Mouse (Mus musculus) lung, embryonic 14.5 days (tissue): ENCODE measurements at regions not wholly inside any gene's neighbourhood (a gene's known extent, or its start where the extent isn't known, plus 50 kb on each side); places are given as distances from the start of the nearest gene placed in this dataset.
A peak's percentile ranks its signal among the peaks of the same experiment; 100 is the strongest.

ENCODE experiments used
- ATAC-seq: fragments of 200-750 bp; cut with Nextera tagmentation; 2 replicates; pipeline ENCODE4 v1.8.0; 2017; ENCODE audit warnings: mild to moderate bottlenecking, moderate TSS enrichment, moderate library complexity; ENCODE audit not compliant: insufficient read depth
- DNase-seq: peaks from one replicate; pipeline ENCODE4 v3.0.0-alpha.2; 2015
- H3K27ac ChIP-seq: fragments of 300-500 bp; sonication (generic); 2 replicates; pipeline ENCODE4 v1.5.1; 2014; ENCODE audit warnings: low read depth, mild to moderate bottlenecking, moderate library complexity
- H3K27me3 ChIP-seq: fragments of 300-500 bp; sonication (generic); 2 replicates; pipeline ENCODE4 v1.6.1; 2014; ENCODE audit warnings: low read length, control low read depth; ENCODE audit not compliant: insufficient read depth
- H3K36me3 ChIP-seq: fragments of 300-500 bp; sonication (generic); 2 replicates; pipeline ENCODE4 v1.6.1; 2014; ENCODE audit warnings: control low read depth; ENCODE audit not compliant: insufficient read depth
- H3K4me1 ChIP-seq: fragments of 300-500 bp; sonication (generic); 2 replicates; pipeline ENCODE4 v1.6.1; 2014; ENCODE audit warnings: antibody characterized with exemption, control low read depth; ENCODE audit not compliant: insufficient read depth
- H3K4me2 ChIP-seq: fragments of 300-500 bp; sonication (generic); 2 replicates; pipeline ENCODE4 v1.6.1; 2014; ENCODE audit warnings: mild to moderate bottlenecking
- H3K4me3 ChIP-seq: fragments of 300-500 bp; sonication (generic); 2 replicates; pipeline ENCODE4 v1.5.1; 2014; ENCODE audit warnings: low read depth, low read length
- H3K9ac ChIP-seq: fragments of 300-500 bp; sonication (generic); 2 replicates; pipeline ENCODE4 v1.6.1; 2014
- H3K9me3 ChIP-seq: fragments of 300-500 bp; sonication (generic); 2 replicates; pipeline ENCODE4 v1.6.1; 2016; ENCODE audit warnings: low read depth, low read length, control low read depth
- CTCF ChIP-seq: IDR thresholded peaks from 2 replicates; pipeline ENCODE4 v1.5.1; 2016; ENCODE audit warnings: antibody characterized with exemption, low read depth
- WGBS: fragments of 180-500 bp; shearing (Covaris S2); extraction: QIAGEN DNeasy Blood & Tissue Kit; methylation state at CpG from one replicate; pipeline ENCODE4 v1.1.7; 2014; 5-methylcytosine and 5-hydroxymethylcytosine counted together

DNA sequence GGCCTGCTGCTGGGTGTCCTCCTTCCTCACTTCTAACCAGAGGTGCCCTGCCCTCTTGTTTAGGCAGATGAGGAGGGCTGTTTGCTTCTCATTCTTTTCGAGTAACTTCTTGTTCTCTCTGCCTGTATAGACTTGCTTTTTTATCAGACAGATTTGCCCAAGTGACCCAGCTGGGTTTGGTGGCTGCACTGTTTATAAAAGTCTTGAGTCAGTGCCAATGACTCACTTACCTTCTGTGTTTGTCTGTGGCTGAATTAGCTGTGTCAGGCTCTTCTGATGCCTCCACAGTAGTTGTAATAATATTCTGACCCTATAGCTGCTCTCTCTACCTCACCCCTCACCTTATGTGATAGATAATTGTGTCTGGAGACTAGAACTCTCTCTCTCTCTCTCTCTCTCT, 62.2 kb upstream of the Kcna4 start:
- Histone ChIP-seq H3K4me3 (no peak overlapping the region), H3K36me3 (no peaks in the 10 kb centered on the region), H3K9ac (no peak overlapping the region), H3K9me3 (no peaks in the 10 kb centered on the region), H3K4me2 (no peak overlapping the region), H3K27ac (no peak overlapping the region), H3K27me3 (no peaks in the 10 kb centered on the region), H3K4me1 (no peaks in the 10 kb centered on the region)
- ATAC-seq, result no peak
- WGBS, result 50% methylated on average over 1 of the region's 1 CpGs
- no peak for TF ChIP-seq CTCF
- peak; percentile 4 for DNase-seq

DNA sequence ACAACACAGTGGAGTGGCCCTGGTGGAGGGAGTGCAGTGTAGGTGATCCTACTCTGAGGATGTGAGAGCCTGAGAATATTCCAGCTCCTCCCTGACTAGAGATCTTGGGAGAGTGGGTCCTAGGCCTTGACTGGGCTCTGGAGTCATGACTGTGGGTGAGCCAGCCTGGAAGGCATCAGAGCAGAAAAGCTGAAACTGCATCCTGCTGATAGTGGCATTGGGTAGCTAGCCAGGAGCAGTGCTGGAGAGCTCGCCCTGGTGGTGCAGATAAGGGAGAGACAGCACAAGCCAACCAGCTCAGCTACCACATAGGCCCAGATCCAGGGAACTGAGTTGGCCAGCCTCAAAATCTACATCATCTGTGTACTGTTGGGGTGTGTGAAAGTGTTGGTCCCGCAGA, 58.8 kb upstream of the Kcna4 start:
- WGBS, result 80% methylated on average over 2 of the region's 2 CpGs
- no peaks in the 10 kb centered on the region for H3K27me3 ChIP-seq
- H3K4me3 ChIP-seq, result no peak overlapping the region
- no peak overlapping the region for H3K4me2 ChIP-seq
- H3K9ac ChIP-seq, result no peak overlapping the region
- H3K4me1 ChIP-seq, result no peaks in the 10 kb centered on the region
- H3K36me3 ChIP-seq, result no peaks in the 10 kb centered on the region
- ATAC-seq (no peak), DNase-seq (no peak)
- H3K27ac ChIP-seq, result no peak overlapping the region
- no peak for TF ChIP-seq CTCF
- no peaks in the 10 kb centered on the region for H3K9me3 ChIP-seq

DNA sequence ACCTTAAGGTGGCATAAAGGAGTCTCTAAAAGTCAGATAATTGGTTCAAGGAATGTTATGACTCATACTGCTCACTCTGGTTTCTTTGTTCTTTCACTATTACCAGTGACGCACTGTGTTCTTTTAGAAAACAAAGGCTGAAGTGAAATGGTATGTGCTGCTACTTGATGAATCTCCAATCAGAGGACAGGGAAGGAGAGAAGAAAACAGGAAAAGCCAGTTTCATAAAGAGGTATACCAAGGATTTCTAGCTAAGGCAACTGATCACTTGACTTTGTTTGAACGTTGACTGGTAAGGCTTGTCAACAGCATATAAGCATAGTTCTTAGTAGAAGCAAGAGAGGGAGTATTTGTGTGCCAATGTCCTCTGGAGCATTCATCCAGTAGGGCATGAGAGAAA, 57.6 kb upstream of the Kcna4 start:
- Histone ChIP-seq H3K36me3 (no peaks in the 10 kb centered on the region), H3K4me3 (no peak overlapping the region), H3K9ac (no peak overlapping the region), H3K27ac (no peak overlapping the region), H3K4me1 (no peaks in the 10 kb centered on the region), H3K4me2 (no peak overlapping the region), H3K27me3 (no peaks in the 10 kb centered on the region), H3K9me3 (no peaks in the 10 kb centered on the region)
- TF ChIP-seq CTCF, result no peak
- 59% methylated on average over 2 of the region's 2 CpGs for WGBS
- DNase-seq (peak; percentile 28), ATAC-seq (peak; percentile 80)
